Mouse (Mus musculus): ENCODE data around the gene 2310034G01Rik. TPM values are rescaled to one million over a fixed set of nuclear protein-coding genes. Genes with fewer than 3 reads are reported as not detected.
A peak's percentile ranks its signal among the peaks of the same experiment; 100 is the strongest.

The 2310034G01Rik gene
- polyA plus RNA-seq (2015; fragmentation: Nextera tagmentation; extraction: Ambion mirVana) = 2.0 and 2.8 TPM in 2 replicates

GRCm38 (mm10) chr19:46350168-46350932 lies at the start of gene 2310034G01Rik:
Gene 2310034G01Rik (minus strand): TSS chr19:46350302.
- ATAC-seq (replicated peaks) = no peak
- H3K4me2 ChIP-seq = peak within 1 kb of the TSS; percentile 65
- peak within 1 kb of the TSS; percentile 67 for H3K4me3 ChIP-seq
- H3K4me1 ChIP-seq = peaks cover 20% of the 10 kb centered on the region
- no peaks in the 10 kb centered on the region for H3K36me3 ChIP-seq (replicated peaks)
- H3K27ac ChIP-seq = peak within 1 kb of the TSS; percentile 91
- H3K9ac ChIP-seq = peak within 1 kb of the TSS; percentile 82
- H3K9me3 ChIP-seq = no peaks in the 10 kb centered on the region
- H3K27me3 ChIP-seq (replicated peaks) = 0 out of 2 replicates have a peak, but pooled peaks cover 5% of the 10 kb centered on the region
- WGBS = 64% methylated on average over 10 of the region's 10 CpGs

DNA sequence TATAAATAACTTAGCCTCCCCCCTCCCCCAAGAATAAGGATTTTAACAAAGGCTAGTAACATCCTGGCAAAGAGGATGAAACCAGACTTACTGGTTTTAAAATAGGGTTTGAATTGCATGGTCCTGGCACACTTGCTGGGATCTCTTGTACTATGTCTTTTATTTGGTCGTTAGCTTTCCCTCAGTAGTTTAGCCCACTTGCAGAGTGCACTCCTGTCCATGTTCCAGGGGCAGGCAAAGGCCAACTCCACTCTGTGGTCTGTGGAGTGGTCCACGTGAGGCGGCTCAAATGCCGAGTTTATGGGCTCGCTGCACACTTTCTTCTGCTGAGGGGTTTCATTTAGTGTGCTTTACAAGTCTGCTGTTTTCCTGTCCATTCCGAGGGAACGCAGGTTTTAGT lies 49.8 kb upstream of the 2310034G01Rik start:
- H3K4me1 ChIP-seq = peaks cover 30% of the 10 kb centered on the region
- no peak for ATAC-seq (replicated peaks)
- H3K27ac ChIP-seq = no peak overlapping the region
- no peaks in the 10 kb centered on the region for H3K9me3 ChIP-seq
- H3K4me2 ChIP-seq = no peak overlapping the region
- H3K27me3 ChIP-seq (replicated peaks) = no peaks in the 10 kb centered on the region
- 80% methylated on average over 7 of the region's 7 CpGs for WGBS
- H3K4me3 ChIP-seq = no peak overlapping the region
- no peak overlapping the region for H3K9ac ChIP-seq
- peaks cover 13% of the 10 kb centered on the region; the same call in 1 of the 2 replicates for H3K36me3 ChIP-seq (replicated peaks)

GRCm38 (mm10) chr19:46399372-46399771 lies 49.3 kb upstream of the 2310034G01Rik start:
- no peaks in the 10 kb centered on the region for H3K9me3 ChIP-seq
- no peak for ATAC-seq (replicated peaks)
- peaks cover 33% of the 10 kb centered on the region for H3K4me1 ChIP-seq
- H3K27ac ChIP-seq = no peak overlapping the region
- 81% methylated on average over 6 of the region's 6 CpGs for WGBS
- no peaks in the 10 kb centered on the region for H3K27me3 ChIP-seq (replicated peaks)
- peaks cover 13% of the 10 kb centered on the region; the same call in 1 of the 2 replicates for H3K36me3 ChIP-seq (replicated peaks)
- H3K4me3 ChIP-seq = no peak overlapping the region
- H3K4me2 ChIP-seq = no peak overlapping the region
- H3K9ac ChIP-seq = no peak overlapping the region

- Histone ChIP-seq H3K36me3 (replicated peaks) (peaks cover 9% of the 10 kb centered on the region; the same call in 1 of the 2 replicates), H3K4me3 (peak overlapping the region; percentile 69), H3K27me3 (replicated peaks) (no peaks in the 10 kb centered on the region), H3K4me2 (peak overlapping the region; percentile 80), H3K27ac (no peak overlapping the region), H3K9me3 (no peaks in the 10 kb centered on the region), H3K9ac (peak overlapping the region; percentile 12; the same call in 1 of the 2 replicates), H3K4me1 (peaks cover 43% of the 10 kb centered on the region)
- no peak for ATAC-seq (replicated peaks)
- WGBS = 36% methylated on average over 3 of the region's 3 CpGs
These were observed 48.3 kb upstream of the 2310034G01Rik start for GRCm38 (mm10) chr19:46398401-46398800.

- H3K27me3 ChIP-seq (replicated peaks) = no peaks in the 10 kb centered on the region
- H3K27ac ChIP-seq = peak overlapping the region; percentile 77
- H3K9me3 ChIP-seq = no peaks in the 10 kb centered on the region
- under 1% methylated on average over 18 of the region's 19 CpGs for WGBS
- peak overlapping the region; percentile 62 for H3K9ac ChIP-seq
- peak overlapping the region; percentile 80 for H3K4me2 ChIP-seq
- peak overlapping the region; percentile 69 for H3K4me3 ChIP-seq
- no peak for ATAC-seq (replicated peaks)
- no peaks in the 10 kb centered on the region; the same call in 1 of the 2 replicates for H3K36me3 ChIP-seq (replicated peaks)
- peaks cover 46% of the 10 kb centered on the region for H3K4me1 ChIP-seq
These were observed 47.4 kb upstream of the 2310034G01Rik start for GRCm38 (mm10) chr19:46397436-46398001.

GRCm38 (mm10) chr19:46396686-46397435 lies 46.8 kb upstream of the 2310034G01Rik start, which contains the start of gene Sufu:
Gene Sufu (plus strand): TSS chr19:46396896.
- under 1% methylated on average over 57 of the region's 57 CpGs for WGBS
- H3K4me3 ChIP-seq = peak within 1 kb of the TSS; percentile 76
- H3K9me3 ChIP-seq = no peaks in the 10 kb centered on the region
- H3K4me2 ChIP-seq = peak within 1 kb of the TSS; percentile 80
- peak within 1 kb of the TSS; percentile 90 for H3K9ac ChIP-seq
- peaks cover 50% of the 10 kb centered on the region for H3K4me1 ChIP-seq
- H3K27ac ChIP-seq = peak within 1 kb of the TSS; percentile 86
- no peaks in the 10 kb centered on the region for H3K27me3 ChIP-seq (replicated peaks)
- peak; percentile 85 for ATAC-seq (replicated peaks)
- H3K36me3 ChIP-seq (replicated peaks) = peaks cover 2% of the 10 kb centered on the region; the same call in 1 of the 2 replicates

DNA sequence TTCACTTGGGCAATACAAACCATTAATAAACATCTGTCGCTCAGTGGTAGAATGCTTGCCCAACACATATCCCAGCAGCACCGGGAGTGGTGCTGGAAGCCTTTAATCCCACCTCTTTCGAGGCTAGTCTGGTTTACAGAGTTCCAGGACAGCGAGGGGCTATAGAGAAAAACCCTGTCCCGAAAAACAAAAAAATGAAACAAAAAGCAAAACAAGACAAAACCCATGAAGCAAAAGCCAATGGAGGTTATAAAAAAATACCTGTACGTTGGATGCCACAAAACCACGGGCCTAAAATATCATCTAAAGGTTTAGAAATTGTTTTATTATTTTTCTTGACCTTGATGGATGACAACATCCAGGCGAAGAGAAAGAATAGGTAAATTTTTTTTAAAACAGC lies 46.0 kb upstream of the 2310034G01Rik start:
- peaks cover 52% of the 10 kb centered on the region for H3K4me1 ChIP-seq
- 12% methylated on average over 8 of the region's 8 CpGs for WGBS

GRCm38 (mm10) chr19:46395109-46396009 lies 45.3 kb upstream of the 2310034G01Rik start, which contains the start of gene Actr1a:
Gene Actr1a (minus strand): TSS chr19:46395748.
- Histone ChIP-seq H3K4me1 (peaks cover 52% of the 10 kb centered on the region), H3K27ac (peak within 1 kb of the TSS; percentile 86), H3K4me2 (peak within 1 kb of the TSS; percentile 86), H3K9me3 (no peaks in the 10 kb centered on the region), H3K4me3 (peak within 1 kb of the TSS; percentile 76), H3K36me3 (replicated peaks) (0 out of 2 replicates have a peak, but pooled peaks cover 4% of the 10 kb centered on the region), H3K27me3 (replicated peaks) (no peaks in the 10 kb centered on the region), H3K9ac (peak within 1 kb of the TSS; percentile 90)
- under 1% methylated on average over 51 of the region's 51 CpGs for WGBS
- peak; percentile 96 for ATAC-seq (replicated peaks)

More for the DNA sequence above, 46.0 kb upstream of the 2310034G01Rik start:
- no peak for ATAC-seq (replicated peaks)
- Histone ChIP-seq H3K36me3 (replicated peaks) (peaks cover 4% of the 10 kb centered on the region; the same call in 1 of the 2 replicates), H3K9ac (peak overlapping the region; percentile 4; the same call in 1 of the 2 replicates), H3K27ac (peak overlapping the region; percentile 86), H3K4me3 (peak overlapping the region; percentile 76), H3K9me3 (no peaks in the 10 kb centered on the region), H3K27me3 (replicated peaks) (no peaks in the 10 kb centered on the region), H3K4me2 (peak overlapping the region; percentile 54)

GRCm38 (mm10) chr19:46394712-46395108 lies 44.6 kb upstream of the 2310034G01Rik start:
- Histone ChIP-seq H3K4me2 (peak overlapping the region; percentile 86), H3K27me3 (replicated peaks) (no peaks in the 10 kb centered on the region), H3K9ac (peak overlapping the region; percentile 56), H3K4me3 (peak overlapping the region; percentile 76), H3K9me3 (no peaks in the 10 kb centered on the region), H3K36me3 (replicated peaks) (0 out of 2 replicates have a peak, but pooled peaks cover 4% of the 10 kb centered on the region), H3K27ac (no peak overlapping the region), H3K4me1 (peaks cover 52% of the 10 kb centered on the region)
- ATAC-seq (replicated peaks) = no peak
- WGBS = 5% methylated on average over 10 of the region's 10 CpGs

DNA sequence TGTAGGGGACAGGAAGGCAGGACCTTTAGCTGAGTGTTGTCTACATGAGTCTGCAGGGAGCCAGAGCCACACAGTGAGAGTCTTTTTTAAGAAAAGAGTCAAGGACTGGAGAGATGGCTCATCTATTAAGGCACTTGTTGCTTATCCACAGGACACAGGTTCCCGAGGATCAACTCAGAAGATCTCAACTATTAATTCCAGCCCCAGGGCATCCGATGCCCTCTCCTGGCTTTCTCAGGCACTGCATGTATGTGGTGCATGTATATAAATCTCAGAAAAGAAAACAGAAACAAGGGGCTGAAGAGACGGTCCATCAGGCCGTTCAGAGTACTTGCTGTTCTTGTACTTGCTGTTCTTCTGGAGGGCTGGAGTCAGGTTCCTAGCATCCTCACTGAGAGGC lies 41.9 kb upstream of the 2310034G01Rik start:
- no peak overlapping the region for H3K4me2 ChIP-seq
- no peak for ATAC-seq (replicated peaks)
- no peaks in the 10 kb centered on the region for H3K9me3 ChIP-seq
- peaks cover 31% of the 10 kb centered on the region for H3K4me1 ChIP-seq
- H3K4me3 ChIP-seq = no peak overlapping the region
- no peaks in the 10 kb centered on the region for H3K27me3 ChIP-seq (replicated peaks)
- H3K9ac ChIP-seq = no peak overlapping the region
- H3K27ac ChIP-seq = no peak overlapping the region
- H3K36me3 ChIP-seq (replicated peaks) = peaks cover 5% of the 10 kb centered on the region; the same call in 1 of the 2 replicates
- 33% methylated on average over 4 of the region's 4 CpGs for WGBS

GRCm38 (mm10) chr19:46389872-46390271 lies 39.8 kb upstream of the 2310034G01Rik start:
- Histone ChIP-seq H3K4me2 (no peak overlapping the region), H3K4me1 (peaks cover 22% of the 10 kb centered on the region), H3K27ac (no peak overlapping the region), H3K36me3 (replicated peaks) (peaks cover 15% of the 10 kb centered on the region), H3K9ac (no peak overlapping the region), H3K9me3 (no peaks in the 10 kb centered on the region), H3K27me3 (replicated peaks) (no peaks in the 10 kb centered on the region), H3K4me3 (no peak overlapping the region)
- no peak for ATAC-seq (replicated peaks)
- WGBS = 84% methylated on average over 5 of the region's 5 CpGs
